Mouse (Mus musculus): ENCODE data around the gene Strap. TPM values are rescaled to one million over a fixed set of nuclear protein-coding genes. Genes with fewer than 3 reads are reported as not detected.
A peak's percentile ranks its signal among the peaks of the same experiment; 100 is the strongest.
"Not testable (repeated sequence)": the region's sequence is repeated elsewhere in the genome, so short reads cannot be mapped to it uniquely, and the experiment has no call there.

The Strap gene
- polyA plus RNA-seq (2012; rRNA removed) = 66.6 and 67.4 TPM in 2 replicates

DNA sequence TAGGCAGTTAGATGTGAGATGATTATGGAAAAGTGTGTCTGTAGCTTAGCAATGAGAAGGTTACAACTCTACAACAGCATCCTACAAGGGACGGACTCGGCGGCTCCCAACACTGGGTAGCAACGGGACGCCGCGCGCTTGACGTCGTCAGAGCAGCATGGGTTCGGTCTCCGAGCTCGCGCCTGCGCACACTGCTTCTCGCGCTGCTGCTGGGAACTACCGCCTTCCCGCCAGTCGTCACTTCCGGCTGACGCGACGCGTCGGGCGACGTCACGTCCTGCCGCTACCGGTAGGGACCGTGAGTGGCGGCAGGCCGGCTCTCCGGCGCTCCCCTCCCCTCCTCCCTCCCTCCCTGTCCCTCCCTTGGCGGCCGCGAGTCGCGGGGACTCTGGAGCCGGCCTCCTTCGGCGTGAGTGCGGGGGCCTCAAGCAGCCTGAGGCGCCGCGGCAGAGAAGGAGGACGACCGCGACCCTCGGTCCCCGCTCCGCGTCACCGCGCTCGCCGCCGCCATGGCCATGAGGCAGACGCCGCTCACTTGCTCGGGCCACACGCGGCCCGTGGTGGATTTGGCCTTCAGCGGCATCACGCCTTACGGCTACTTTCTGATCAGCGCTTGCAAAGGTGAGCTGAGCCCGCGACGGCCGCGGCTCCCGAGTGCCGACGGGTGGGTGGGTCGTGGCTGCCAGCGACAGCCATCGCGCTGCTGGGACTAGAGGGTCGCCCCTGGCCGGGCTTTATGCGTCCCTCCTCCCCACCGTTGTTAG lies at the start of gene Strap:
Gene Strap, plus strand, starts transcription at position 233 of the 764 bp plus-strand sequence.
- DNase-seq (ENCODE audit: extremely low spot score in 1 of 2, low spot score in 1 of 2) = peak; percentile 87 to 94

DNA sequence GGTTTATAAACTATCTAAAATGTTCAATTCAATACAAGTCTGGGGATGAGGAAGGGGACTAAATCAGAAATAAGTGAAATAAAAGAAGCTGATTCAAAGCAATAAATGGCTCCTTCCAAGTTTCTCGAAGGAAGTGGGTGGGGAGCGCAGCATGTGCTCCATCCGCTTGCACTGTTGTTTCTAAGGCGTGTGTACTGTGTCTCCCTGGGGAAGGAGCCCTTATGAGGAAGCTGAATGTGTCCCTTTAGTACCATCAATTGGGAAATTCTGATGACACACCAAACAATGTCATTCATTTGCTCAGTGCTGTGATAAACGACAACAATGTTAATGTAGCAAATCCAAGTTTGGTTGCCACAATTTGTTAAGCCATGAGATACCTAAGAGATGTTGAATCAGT lies 47.2 kb upstream of the Strap start:
- DNase-seq (ENCODE audit: extremely low spot score in 1 of 2, low spot score in 1 of 2) = no peak

DNA sequence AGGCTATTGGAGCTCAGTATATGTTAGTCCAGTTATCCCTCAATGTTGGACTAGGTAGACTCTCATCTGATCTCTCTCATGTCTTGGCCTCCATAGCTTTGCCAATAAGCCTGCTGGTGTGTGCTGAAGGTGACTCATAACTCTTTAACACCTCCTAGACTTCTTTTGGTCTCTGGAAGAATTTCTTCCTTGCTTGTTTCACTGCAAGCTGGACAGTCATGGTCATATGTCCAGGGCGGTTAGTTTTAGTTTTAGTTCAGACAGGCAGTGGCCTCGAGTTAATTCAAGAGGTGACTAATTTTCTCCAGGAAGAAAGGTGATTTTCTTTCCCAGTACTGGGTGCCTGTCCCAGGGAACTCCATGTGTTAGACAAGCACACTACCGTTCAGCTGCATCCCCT lies 46.8 kb upstream of the Strap start:
- no peak for DNase-seq (ENCODE audit: extremely low spot score in 1 of 2, low spot score in 1 of 2)

DNA sequence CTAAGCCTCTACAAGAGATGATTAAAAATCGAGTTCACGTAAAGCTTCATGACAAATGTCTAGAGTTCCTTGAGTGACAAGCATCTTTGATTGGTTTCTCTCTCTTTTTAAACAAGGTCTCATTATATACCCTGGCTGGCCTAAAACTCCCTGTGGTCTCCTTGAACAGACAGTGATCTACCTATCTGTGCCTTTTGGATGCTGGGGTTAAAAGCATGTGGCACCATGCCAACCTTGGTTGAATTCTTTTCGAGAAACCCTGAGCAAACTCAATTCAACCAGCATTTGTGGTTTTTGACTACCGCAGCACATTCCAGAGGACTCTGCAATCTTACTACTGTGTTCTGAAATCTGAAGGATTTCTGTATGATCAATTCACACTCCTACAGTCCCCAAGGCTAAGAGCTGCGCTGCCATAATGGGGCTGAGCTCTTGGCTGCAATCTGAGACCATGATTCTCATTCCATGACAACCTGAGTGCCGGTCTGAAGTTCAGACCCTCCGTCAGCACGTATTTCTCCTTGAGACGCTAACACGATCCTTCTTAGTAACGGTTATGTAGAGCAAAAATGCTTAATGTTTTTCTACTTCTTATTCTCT lies 46.3 kb upstream of the Strap start:
- no peak for DNase-seq (ENCODE audit: extremely low spot score in 1 of 2, low spot score in 1 of 2)

DNA sequence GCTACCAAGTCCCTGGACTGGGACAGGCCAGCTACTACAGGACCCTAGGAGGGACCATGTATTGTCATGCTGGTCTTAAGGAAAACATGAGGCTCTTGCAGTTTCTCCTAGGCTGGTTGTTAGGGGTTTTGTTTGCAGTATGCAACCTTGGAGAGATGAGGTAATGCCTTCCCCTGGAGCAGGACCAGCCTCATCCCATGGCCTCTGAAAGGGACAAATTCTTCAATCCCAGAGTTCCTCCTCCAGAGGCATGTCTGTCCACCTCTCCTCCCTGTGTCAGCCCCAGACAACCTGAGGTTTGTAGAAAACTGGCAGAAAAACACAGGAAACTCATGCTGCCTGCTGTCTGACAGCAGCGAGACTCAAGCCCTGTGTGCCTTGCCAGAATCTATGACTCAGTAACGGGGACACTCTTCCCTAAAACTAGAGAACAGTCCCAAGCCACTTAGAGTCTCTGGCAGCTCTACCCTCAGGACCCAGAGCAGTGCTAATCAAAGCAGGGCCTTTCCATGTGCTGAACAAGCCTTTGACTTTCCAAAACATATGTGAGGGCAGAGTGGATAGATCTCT lies 44.2 kb upstream of the Strap start:
- no peak for DNase-seq (ENCODE audit: extremely low spot score in 1 of 2, low spot score in 1 of 2)

DNA sequence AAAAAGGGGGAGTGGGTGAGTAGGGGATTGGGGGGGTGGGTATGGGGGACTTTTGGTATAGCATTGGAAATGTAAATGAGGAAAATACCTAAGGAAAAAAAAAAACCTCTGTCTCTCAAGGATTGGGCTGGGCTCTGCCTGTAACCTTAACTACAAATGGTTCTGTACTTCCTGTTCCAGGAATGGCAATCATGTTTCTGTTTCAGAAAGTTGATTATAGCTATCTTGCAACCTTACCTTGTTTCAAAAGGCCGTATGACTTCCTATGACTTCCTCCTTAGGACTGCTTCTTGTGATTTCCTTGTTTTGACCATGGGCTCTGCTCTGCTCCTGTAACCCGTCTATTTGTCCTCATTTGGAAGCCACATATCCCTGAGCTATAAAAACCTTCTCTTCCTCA lies 40.6 kb upstream of the Strap start:
- no peak for DNase-seq (ENCODE audit: extremely low spot score in 1 of 2, low spot score in 1 of 2)

DNA sequence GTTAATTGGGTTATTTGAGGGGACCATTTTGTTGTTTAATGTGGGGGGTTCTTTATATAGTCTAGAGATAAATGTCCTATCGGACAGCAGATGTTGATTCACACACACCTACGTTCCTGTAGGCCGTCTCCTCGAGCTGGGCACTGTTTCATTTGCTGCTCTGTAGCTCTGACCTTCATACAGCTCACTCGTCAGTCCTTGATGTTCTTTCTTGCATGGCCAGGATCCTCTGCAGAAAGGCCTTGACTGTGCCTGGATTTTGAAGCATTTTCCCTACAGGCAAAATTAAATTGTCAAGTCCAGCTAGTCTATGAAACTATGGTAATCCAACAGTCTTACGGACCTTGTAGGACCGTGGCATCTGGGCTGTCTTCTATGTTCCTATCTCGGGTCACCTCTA lies 39.8 kb upstream of the Strap start:
- DNase-seq (ENCODE audit: extremely low spot score in 1 of 2, low spot score in 1 of 2) = no peak

DNA sequence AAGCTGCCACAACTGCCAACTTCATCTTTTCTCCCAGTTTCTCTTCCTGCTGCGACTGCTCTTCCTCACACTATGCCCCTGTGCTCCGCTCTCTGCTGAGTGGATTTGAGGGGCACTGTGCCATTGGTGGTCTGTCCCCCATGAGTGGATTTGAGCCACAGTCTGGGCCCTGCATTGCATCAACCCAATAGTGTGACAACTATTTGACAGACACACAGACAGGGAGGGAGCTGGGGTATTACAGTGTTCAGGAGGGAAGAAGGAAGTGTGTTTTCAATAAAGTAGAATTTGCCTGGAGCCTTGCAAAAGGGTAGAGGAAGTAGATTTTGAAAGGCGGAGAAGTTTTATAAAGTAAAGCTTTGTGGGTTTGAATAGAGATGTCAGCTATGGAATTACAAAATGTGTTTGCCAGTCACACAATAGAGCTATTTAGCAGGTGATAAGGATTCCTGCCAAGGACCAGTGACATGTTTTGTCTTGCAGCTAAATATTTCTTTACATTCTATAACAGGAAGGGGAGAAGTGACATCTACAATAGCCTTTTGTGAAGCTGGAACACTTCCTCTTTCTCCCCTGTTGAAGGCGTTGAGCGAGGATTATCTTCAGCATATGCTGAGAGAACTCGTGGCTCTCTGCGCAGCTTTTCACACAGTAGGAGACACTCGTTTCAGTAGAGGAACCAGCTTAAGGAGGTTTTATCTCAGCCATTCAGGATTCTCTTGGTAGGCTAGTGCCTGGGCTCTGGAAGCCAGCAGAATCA lies 38.3 kb upstream of the Strap start:
- DNase-seq (ENCODE audit: extremely low spot score in 1 of 2, low spot score in 1 of 2) = no peak

DNA sequence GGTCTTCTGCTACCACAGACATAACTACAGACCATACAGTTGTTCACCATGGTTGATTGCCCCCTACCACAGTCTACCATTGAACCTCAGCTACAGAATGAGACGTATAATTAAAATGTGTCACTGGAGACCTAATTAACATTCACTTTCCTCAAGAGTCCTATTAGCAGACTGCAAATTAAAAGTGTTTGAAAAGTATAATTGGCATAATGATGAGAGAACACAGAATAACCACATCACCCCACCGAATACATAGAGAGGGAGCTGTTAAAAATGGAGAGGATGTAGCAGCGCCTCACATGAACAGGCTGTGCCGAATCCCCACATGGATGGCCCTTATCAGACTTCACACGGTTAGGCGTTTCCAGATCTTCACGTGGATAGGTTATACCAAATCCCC lies 35.4 kb upstream of the Strap start:
- no peak for DNase-seq (ENCODE audit: extremely low spot score in 1 of 2, low spot score in 1 of 2)

DNA sequence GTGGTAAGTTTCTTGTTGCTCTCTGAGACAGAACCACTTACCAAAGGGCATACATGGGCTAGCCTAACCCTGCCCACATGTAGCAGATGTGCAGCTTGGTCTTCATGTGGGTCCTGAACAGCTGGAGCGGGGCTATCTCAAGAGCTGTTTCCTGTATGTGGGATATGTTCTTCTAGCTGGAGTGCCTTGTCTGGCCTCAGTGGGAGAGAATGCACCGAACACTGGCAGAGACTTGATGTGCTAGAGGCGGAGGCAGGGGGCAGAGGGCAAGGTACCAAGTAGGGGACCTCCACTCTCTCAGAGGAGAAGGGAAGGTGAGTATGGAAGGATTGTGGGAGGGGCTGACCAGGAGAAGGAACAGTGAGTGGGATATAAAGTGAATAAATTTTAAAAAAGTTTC lies 32.7 kb upstream of the Strap start:
- no peak for DNase-seq (ENCODE audit: extremely low spot score in 1 of 2, low spot score in 1 of 2)

DNA sequence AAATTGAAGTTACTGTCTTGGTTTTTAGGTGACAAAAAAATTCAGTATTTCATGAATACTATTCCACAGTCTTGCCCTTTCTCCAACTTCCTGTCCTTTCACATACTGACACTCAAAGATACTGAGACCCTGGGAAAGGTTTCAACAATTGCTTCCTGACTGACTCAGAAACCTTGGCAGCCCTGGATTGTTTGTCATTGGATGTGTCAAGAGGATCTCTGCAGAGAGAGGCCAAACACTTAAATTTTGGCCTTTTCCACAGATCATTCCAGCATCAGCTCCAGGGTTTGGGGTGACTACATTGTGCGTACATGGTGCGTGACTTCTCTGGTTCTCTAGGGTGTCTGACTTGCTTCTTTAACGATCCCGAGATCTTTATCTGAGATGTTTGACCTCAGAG lies 32.0 kb upstream of the Strap start:
- DNase-seq (ENCODE audit: extremely low spot score in 1 of 2, low spot score in 1 of 2) = no peak

DNA sequence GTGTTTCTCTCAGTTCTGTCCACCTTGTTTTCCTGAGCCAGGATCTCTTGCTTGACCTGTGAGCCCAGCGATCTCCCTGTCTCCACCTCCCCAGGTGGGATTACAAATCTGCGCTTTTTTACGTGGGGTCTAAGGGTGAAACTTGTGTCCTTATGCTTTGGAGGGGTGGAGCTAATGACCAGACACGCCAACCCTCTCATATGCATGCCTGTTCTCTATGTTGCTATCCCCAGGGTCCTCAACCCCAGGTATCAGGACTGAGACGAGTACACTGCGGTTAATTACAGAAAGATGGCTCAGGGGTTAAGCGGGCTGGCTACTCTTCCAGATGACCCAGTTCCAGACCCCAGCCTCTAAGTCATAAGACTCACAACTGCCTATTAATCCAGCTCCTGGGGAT lies 31.4 kb upstream of the Strap start:
- DNase-seq (ENCODE audit: extremely low spot score in 1 of 2, low spot score in 1 of 2) = no peak

DNA sequence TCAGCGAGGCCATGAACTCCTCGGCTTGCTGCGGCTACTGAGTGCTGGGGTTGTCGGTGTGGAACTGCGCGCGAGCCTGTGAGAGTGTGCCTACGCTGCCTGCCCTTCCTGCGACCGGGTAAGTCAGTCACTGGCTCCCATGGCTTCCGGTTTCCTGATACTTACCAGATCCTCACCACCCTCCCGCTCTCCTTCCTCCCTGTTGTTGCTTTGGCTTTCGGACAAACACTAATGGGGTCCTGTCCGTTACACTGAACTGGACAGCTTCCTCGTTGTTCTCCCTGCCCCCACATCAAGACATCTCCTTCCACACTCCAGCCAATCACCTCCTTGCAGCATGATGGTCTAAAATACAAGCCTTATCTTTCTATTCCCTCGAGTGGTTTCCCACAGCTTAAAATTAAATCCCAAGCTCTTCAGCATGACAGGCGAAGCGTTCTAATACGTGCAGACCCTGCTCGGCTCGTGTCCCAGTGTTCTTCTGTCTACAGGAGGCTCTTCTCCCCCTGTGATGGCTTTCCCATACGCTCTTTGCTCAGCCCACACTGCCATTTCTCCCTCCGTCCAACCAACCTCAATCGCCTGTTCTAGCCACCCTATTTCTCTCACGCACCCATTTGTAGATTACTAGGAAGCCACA lies 30.5 kb upstream of the Strap start:
- DNase-seq (ENCODE audit: extremely low spot score in 1 of 2, low spot score in 1 of 2) = no peak

DNA sequence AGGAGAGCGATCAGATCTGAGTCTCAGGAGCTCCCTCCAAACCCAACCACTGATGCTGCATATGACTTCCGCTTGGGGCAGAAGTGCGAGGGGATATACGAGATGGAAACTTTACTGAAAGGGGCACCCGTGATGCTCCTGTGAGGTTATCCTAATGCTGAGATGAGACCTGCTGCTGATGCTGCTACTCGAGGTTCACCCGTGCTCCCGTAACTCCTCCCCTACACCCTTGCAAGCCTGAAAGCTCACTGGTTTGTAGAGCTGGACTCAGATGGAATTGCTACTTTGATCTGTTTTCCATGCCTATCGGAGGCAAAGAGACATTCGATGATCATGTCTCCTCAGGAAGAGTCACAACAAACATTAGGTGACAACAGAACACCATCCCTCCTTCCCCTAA lies 28.7 kb upstream of the Strap start:
- DNase-seq (ENCODE audit: extremely low spot score in 1 of 2, low spot score in 1 of 2) = no peak

DNA sequence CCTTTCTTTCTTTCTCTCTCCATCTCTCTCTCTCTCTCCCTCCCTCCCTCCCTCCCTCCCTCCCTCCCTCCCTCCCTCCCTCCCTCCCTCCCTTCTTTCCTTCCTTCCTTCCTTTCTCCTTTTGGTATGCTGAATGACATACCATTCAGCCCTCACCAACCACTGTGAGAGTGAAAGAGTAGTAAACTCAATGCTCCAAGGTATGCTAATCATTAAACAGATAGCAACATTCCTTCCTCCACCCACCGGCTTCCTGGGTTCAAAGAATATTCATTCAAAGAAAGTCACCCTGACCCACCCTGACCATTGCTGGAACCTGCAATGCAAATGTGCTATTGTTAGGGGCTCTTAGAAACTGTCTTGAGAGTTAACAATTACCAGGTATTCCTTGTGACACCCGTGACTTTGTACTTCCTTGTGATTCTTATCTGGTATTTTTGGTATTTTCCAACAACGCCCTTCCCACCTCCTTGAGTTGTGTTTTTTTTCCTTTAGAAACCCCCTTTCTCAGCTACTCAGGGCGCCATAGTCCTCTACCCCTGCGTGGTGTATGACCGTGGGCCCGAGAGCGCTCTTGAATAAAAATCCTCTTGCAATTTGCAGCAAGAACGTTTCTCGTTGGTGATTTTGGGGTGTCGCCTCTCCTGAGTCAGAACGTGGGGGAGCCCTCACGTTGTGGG lies 26.0 kb upstream of the Strap start:
- not testable (repeated sequence) for DNase-seq (ENCODE audit: extremely low spot score in 1 of 2, low spot score in 1 of 2)

DNA sequence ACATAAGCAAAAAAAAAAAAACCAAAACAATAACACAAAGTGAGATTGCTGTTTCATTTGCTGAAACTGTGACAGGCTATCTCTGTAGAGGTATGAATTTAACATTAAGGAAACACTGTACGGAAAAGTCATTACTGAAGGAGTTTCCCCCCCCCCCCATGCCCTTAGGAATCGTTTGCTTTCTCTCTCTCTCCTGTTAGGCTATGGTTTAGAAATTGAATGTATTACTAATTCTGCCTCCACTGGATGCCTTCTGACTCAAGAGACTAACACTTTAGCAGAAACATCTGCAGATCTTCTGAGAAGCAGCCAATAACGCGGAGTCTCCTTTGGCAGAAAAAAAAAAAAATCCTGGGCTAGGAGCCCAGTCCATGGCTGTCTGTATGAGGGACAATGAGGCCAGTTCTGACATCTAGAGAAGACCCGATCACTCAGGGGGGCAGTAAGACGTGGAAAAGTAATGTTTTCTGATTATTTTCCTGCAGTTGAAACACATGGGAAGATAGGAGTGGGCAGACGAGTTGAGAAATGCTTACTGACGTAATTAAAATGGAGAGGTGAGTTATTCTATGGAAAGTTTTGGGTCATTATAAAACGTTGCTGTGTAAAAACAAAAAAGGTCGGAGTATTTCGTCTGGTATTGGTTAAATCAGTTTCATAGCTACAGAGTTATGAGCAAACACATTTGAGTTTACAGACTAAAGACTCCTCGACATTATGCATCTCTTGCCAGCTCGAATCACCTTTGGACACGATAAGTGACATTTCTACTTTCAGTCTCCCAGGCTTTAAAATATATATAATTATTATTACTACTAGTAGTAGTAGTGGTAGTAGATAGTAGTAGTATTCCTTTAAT lies 24.5 kb upstream of the Strap start:
- DNase-seq (ENCODE audit: extremely low spot score in 1 of 2, low spot score in 1 of 2) = peak in 1 of 2 experiments; percentile 21

DNA sequence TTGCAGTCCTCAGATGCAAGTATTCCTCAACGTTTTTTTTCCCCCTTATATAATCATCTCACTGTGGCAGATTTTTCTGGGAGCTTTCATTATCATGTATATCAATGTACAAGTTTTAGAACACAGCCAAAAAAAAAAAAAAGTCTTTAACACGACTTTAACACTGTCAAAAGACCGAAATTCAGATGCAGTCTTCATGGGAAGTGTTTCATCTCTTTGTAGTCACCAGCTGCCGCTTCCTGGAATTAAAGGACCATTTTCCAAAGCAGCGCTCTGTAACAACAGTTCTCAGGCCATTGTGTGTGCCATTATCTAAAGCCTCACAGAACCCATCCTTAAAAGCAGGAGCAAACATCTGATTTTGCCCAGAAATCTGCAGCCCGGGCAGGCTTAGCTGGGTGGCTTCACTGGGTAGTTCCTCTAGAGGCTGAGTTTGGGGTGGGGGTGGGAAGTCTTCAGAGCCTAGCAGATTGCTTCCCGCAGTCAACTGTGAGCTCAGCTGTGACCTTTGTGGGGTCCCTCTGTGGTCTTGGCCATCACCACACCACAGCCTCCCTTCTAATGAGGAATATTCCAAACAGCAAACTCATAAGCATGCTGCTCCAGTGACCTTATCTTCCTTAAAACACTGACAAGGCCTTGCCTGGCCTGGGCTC lies 22.1 kb upstream of the Strap start:
- DNase-seq (ENCODE audit: extremely low spot score in 1 of 2, low spot score in 1 of 2) = no peak

DNA sequence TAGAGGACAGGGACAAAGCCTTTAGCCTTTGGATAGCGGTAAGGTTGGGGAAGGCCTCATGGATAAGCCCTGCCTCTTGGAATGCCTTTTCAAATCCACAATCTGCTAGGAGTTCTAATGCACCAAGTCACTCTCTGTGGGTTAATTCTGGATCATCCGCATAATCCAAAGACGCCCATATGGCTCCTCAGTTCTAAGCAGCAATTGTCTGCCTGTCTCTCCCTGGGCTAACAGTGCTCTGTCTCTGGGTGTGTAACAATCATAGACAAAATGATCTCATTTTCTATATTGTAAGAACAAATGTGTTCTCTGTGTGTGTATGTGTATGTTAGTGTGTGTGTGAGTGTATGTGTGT lies 21.6 kb upstream of the Strap start:
- DNase-seq (ENCODE audit: extremely low spot score in 1 of 2, low spot score in 1 of 2) = no peak

DNA sequence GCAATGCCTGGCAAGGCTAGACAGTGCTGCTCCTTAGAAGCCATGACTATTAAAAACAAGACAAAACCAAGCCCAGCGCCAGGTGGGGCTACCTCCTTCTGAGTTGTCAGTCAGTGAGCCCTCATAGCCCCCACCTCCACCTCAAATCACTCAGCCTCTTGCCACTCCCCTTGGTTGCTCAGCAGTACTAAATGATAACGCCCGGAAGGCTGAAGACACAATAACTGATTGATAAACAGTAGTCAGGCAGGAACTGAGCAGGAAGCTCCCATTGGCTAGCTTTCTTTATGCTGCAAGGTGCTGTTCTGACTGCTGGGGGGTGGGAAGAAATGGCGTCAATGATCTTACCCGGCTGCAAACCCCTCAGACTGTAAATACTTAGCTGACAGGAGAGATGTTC lies 18.1 kb upstream of the Strap start:
- no peak for DNase-seq (ENCODE audit: extremely low spot score in 1 of 2, low spot score in 1 of 2)

Measured in frontal cortex, adult 2 months (tissue).